Mouse (Mus musculus): Measurements from ENCODE around the gene Npas2. TPM values are rescaled to one million over a fixed set of nuclear protein-coding genes. Genes with fewer than 3 reads are reported as not detected.

Gene Npas2
- polyA plus RNA-seq, 2 experiments, result 0.11 TPM

- Histone ChIP-seq H3K36me3 (replicated peaks; ENCODE audit: control insufficient read depth, insufficient read depth, low read depth) (no peaks in the 10 kb centered on the region), H3K27me3 (ENCODE audit: control insufficient read depth, insufficient read depth, low read length) (no peaks in the 10 kb centered on the region), H3K27ac (no peak overlapping the region), H3K4me1 (replicated peaks; ENCODE audit: control insufficient read depth in 2 of 2, insufficient read depth in 2 of 2, low read length in 1 of 2) (no peaks in the 10 kb centered on the region), H3K4me2 (ENCODE audit: low read depth) (no peak overlapping the region), H3K9ac (replicated peaks) (no peak overlapping the region), H3K9me3 (ENCODE audit: control insufficient read depth, low read length) (no peaks in the 10 kb centered on the region), H3K4me3 (ENCODE audit: insufficient read depth in 1 of 2, low read depth in 2 of 2, low read length in 2 of 2) (no peak overlapping the region)
- DNase-seq (ENCODE audit: low read depth in 3 of 3, low spot score in 3 of 3) (no peak), ATAC-seq (ENCODE audit: insufficient read depth) (no peak)
- 61% methylated on average over 4 of the region's 4 CpGs for WGBS (ENCODE audit: insufficient replicate concordance)
- TF ChIP-seq CTCF (IDR thresholded peaks at IDR 0.05; ENCODE audit: low read depth), result no peak
- TF ChIP-seq EP300 (IDR thresholded peaks at IDR 0.05; ENCODE audit: low read depth), result no peak
These were observed 148.3 kb downstream of the Npas2 start for GRCm38 (mm10) chr1:39341807-39342206.

- Histone ChIP-seq H3K4me2 (ENCODE audit: low read depth) (no peak overlapping the region), H3K27me3 (ENCODE audit: control insufficient read depth, insufficient read depth, low read length) (no peaks in the 10 kb centered on the region), H3K27ac (no peak overlapping the region), H3K9me3 (ENCODE audit: control insufficient read depth, low read length) (no peaks in the 10 kb centered on the region), H3K36me3 (replicated peaks; ENCODE audit: control insufficient read depth, insufficient read depth, low read depth) (no peaks in the 10 kb centered on the region), H3K4me1 (replicated peaks; ENCODE audit: control insufficient read depth in 2 of 2, insufficient read depth in 2 of 2, low read length in 1 of 2) (no peaks in the 10 kb centered on the region), H3K9ac (replicated peaks) (no peak overlapping the region), H3K4me3 (ENCODE audit: insufficient read depth in 1 of 2, low read depth in 2 of 2, low read length in 2 of 2) (no peak overlapping the region)
- no peak for DNase-seq (ENCODE audit: low read depth in 3 of 3, low spot score in 3 of 3)
- no peak for ATAC-seq (ENCODE audit: insufficient read depth)
- TF ChIP-seq CTCF (IDR thresholded peaks at IDR 0.05; ENCODE audit: low read depth) (no peak), EP300 (IDR thresholded peaks at IDR 0.05; ENCODE audit: low read depth) (no peak)
- 59% methylated on average over 5 of the region's 5 CpGs for WGBS (ENCODE audit: insufficient replicate concordance)
These were observed 149.7 kb downstream of the Npas2 start for GRCm38 (mm10) chr1:39343242-39343641.

GRCm38 (mm10) chr1:39344981-39345600, 151.6 kb downstream of the Npas2 start:
- Histone ChIP-seq H3K4me3 (ENCODE audit: insufficient read depth in 1 of 2, low read depth in 2 of 2, low read length in 2 of 2) (no peak overlapping the region), H3K27ac (no peak overlapping the region), H3K27me3 (ENCODE audit: control insufficient read depth, insufficient read depth, low read length) (no peaks in the 10 kb centered on the region), H3K9me3 (ENCODE audit: control insufficient read depth, low read length) (no peaks in the 10 kb centered on the region), H3K4me2 (ENCODE audit: low read depth) (no peak overlapping the region), H3K9ac (replicated peaks) (no peak overlapping the region), H3K4me1 (replicated peaks; ENCODE audit: control insufficient read depth in 2 of 2, insufficient read depth in 2 of 2, low read length in 1 of 2) (no peaks in the 10 kb centered on the region), H3K36me3 (replicated peaks; ENCODE audit: control insufficient read depth, insufficient read depth, low read depth) (no peaks in the 10 kb centered on the region)
- 47% methylated on average over 21 of the region's 21 CpGs for WGBS (ENCODE audit: insufficient replicate concordance)
- DNase-seq (ENCODE audit: low read depth in 3 of 3, low spot score in 3 of 3) (no peak), ATAC-seq (ENCODE audit: insufficient read depth) (no peak)
- TF ChIP-seq EP300 (IDR thresholded peaks at IDR 0.05; ENCODE audit: low read depth) (no peak), CTCF (IDR thresholded peaks at IDR 0.05; ENCODE audit: low read depth) (peak; percentile 29; the same call in 1 of the 2 replicates)

GRCm38 (mm10) chr1:39349001-39349400, 155.5 kb downstream of the Npas2 start:
- Histone ChIP-seq H3K4me3 (ENCODE audit: insufficient read depth in 1 of 2, low read depth in 2 of 2, low read length in 2 of 2) (no peak overlapping the region), H3K36me3 (replicated peaks; ENCODE audit: control insufficient read depth, insufficient read depth, low read depth) (no peaks in the 10 kb centered on the region), H3K4me2 (ENCODE audit: low read depth) (no peak overlapping the region), H3K27ac (no peak overlapping the region), H3K9ac (replicated peaks) (no peak overlapping the region), H3K4me1 (replicated peaks; ENCODE audit: control insufficient read depth in 2 of 2, insufficient read depth in 2 of 2, low read length in 1 of 2) (no peaks in the 10 kb centered on the region), H3K27me3 (ENCODE audit: control insufficient read depth, insufficient read depth, low read length) (no peaks in the 10 kb centered on the region), H3K9me3 (ENCODE audit: control insufficient read depth, low read length) (no peaks in the 10 kb centered on the region)
- ATAC-seq (ENCODE audit: insufficient read depth), result no peak
- WGBS (ENCODE audit: insufficient replicate concordance), result 41% methylated on average over 1 of the region's 1 CpGs
- no peak for DNase-seq (ENCODE audit: low read depth in 3 of 3, low spot score in 3 of 3)
- TF ChIP-seq CTCF (IDR thresholded peaks at IDR 0.05; ENCODE audit: low read depth) (no peak), EP300 (IDR thresholded peaks at IDR 0.05; ENCODE audit: low read depth) (no peak)

- no peak overlapping the region for H3K4me3 ChIP-seq (ENCODE audit: insufficient read depth in 1 of 2, low read depth in 2 of 2, low read length in 2 of 2)
- ATAC-seq (ENCODE audit: insufficient read depth), result no peak
- H3K27ac ChIP-seq, result no peak overlapping the region
- H3K36me3 ChIP-seq (replicated peaks; ENCODE audit: control insufficient read depth, insufficient read depth, low read depth), result no peaks in the 10 kb centered on the region
- DNase-seq (ENCODE audit: low read depth in 3 of 3, low spot score in 3 of 3), result no peak
- TF ChIP-seq CTCF (IDR thresholded peaks at IDR 0.05; ENCODE audit: low read depth), result no peak
- TF ChIP-seq EP300 (IDR thresholded peaks at IDR 0.05; ENCODE audit: low read depth), result no peak
- no peak overlapping the region for H3K9ac ChIP-seq (replicated peaks)
- no peaks in the 10 kb centered on the region for H3K4me1 ChIP-seq (replicated peaks; ENCODE audit: control insufficient read depth in 2 of 2, insufficient read depth in 2 of 2, low read length in 1 of 2)
- no peaks in the 10 kb centered on the region for H3K9me3 ChIP-seq (ENCODE audit: control insufficient read depth, low read length)
- H3K4me2 ChIP-seq (ENCODE audit: low read depth), result no peak overlapping the region
- H3K27me3 ChIP-seq (ENCODE audit: control insufficient read depth, insufficient read depth, low read length), result no peaks in the 10 kb centered on the region
- 62% methylated on average over 7 of the region's 7 CpGs for WGBS (ENCODE audit: insufficient replicate concordance)
These were observed 155.9 kb downstream of the Npas2 start for GRCm38 (mm10) chr1:39349427-39349826.
